Comparison of ENCODE assay signal across 13 mouse cellular contexts in the genomic region with DNA sequence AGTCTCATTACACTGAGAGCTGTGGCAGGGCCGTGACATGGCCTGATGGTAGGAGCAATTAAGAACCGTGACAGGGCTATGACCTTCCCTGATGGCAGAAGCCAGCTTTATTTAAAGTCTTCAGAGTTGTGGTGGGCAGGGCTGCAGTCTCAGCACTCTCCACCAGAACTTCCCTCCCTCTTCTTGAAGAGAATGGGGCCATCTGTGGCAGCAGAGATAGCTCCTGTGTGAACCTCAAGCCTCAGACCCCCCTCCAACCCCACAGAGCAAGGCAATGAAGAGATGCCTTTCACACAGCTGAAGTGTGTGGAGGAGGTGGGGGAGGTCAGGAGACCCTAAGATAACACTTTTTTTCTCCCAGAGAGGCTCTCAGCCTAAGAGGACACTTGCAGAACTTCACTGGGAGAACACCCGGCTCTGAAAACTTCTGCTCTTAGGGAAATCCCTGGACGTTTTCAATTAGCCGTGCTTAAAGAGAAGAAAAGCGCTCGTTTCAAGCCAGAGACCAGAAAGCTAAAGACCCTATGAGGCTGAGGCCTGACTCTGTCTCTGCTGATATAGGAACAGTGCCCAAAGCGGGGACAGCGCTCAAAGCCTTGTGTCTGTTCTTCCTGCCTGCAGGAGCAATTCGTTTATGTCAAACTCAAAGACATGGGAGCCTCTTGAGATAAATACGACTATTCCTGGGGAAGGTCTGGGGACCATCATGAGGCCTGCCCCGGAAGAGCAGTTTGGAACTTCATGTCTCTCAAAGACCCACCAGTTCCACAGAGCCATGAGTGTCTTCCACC. TPM values are rescaled to one million over a fixed set of nuclear protein-coding genes. Genes with fewer than 3 reads are reported as not detected.
A peak's percentile ranks its signal among the peaks of the same experiment; 100 is the strongest.
DNase-seq lines count a peak whose midpoint lies in the region; ATAC-seq and TF ChIP-seq lines count a peak whose summit lies in the region.
"Had no signal": no experiment of that assay in that cellular context is flagged by ENCODE, and none has a peak within 500 bp of the region (broad histone marks: within the 10 kb centered on the region; RNA-seq: fewer than 3 reads in every experiment).

No protein-coding gene starts in this region.

- H3K27me3 ChIP-seq in intestine, embryonic 16.5 days (replicated peaks; ENCODE audit: control insufficient read depth, insufficient read depth, low read length): no peaks in the 10 kb centered on the region
- no peaks in the 10 kb centered on the region for H3K27me3 ChIP-seq in small intestine, adult 2 months (ENCODE audit: control insufficient read depth, insufficient read depth, low read length)
- H3K27me3 ChIP-seq: midbrain, embryonic 15.5 days had no signal

- H3K36me3 ChIP-seq in intestine, embryonic 16.5 days (ENCODE audit: control insufficient read depth, insufficient read depth, low read length): no peaks in the 10 kb centered on the region
- no peaks in the 10 kb centered on the region for H3K36me3 ChIP-seq in small intestine, adult 2 months (ENCODE audit: control insufficient read depth, insufficient read depth, low read length)
- H3K36me3 ChIP-seq: hindbrain, embryonic 13.5 days; midbrain, embryonic 15.5 days had no signal

- no peak for TF ChIP-seq CTCF in layer of hippocampus, adult 2 months (conservative IDR thresholded peaks at IDR 0.05)
- TF ChIP-seq CTCF in small intestine, adult 2 months (IDR thresholded peaks at IDR 0.05; ENCODE audit: extremely low read depth, insufficient read length, insufficient replicate concordance, low read depth, low read length): no peak

- peak; percentile 62 for ATAC-seq in common myeloid progenitor, adult 5-6 weeks (replicated peaks; ENCODE audit: low read depth, poor library complexity, severe bottlenecking)
- 0 out of 2 replicates have a peak, but pooled peaks have one; percentile 27 for ATAC-seq in intestine, embryonic 16.5 days
- ATAC-seq: midbrain, embryonic 15.5 days had no signal

- H3K27ac ChIP-seq in layer of hippocampus, adult 2 months: peak overlapping the region; percentile 28; the same call in 1 of the 2 replicates
- peak overlapping the region; percentile 43 for H3K27ac ChIP-seq in intestine, embryonic 16.5 days (ENCODE audit: low read length)
- peak overlapping the region; percentile 68 for H3K27ac ChIP-seq in small intestine, adult 2 months (ENCODE audit: insufficient read depth, low read depth, low read length)
- H3K27ac ChIP-seq: hindbrain, embryonic 13.5 days; midbrain, embryonic 15.5 days had no signal

- H3K4me1 ChIP-seq in intestine, embryonic 16.5 days (ENCODE audit: control insufficient read depth, insufficient read depth, low read length): peaks cover 18% of the 10 kb centered on the region
- peaks cover 8% of the 10 kb centered on the region for H3K4me1 ChIP-seq in small intestine, adult 2 months (ENCODE audit: control insufficient read depth, insufficient read depth, insufficient read length, low read length)
- H3K4me1 ChIP-seq: midbrain, embryonic 15.5 days had no signal

- TF ChIP-seq POLR2A in small intestine, adult 2 months (IDR thresholded peaks at IDR 0.05; ENCODE audit: low read depth, low read length): no peak

- DNase-seq in layer of hippocampus, adult 2 months (ENCODE audit: low spot score in 2 of 2): no peak
- DNase-seq in layer of hippocampus, postnatal 25 days (ENCODE audit: extremely low spot score in 1 of 2, low spot score in 1 of 2): no peak
- DNase-seq in left cerebral cortex, adult 8-10 months (ENCODE audit: low spot score in 2 of 2): no peak
- DNase-seq in urinary bladder, postnatal 25 days (ENCODE audit: low spot score): no peak
- DNase-seq: adrenal gland, postnatal 25 days; cerebellum, postnatal 25 days; left cerebral cortex, postnatal 4 days; right cerebral cortex, postnatal 4 days had no signal

- no peak overlapping the region for H3K4me3 ChIP-seq in layer of hippocampus, adult 2 months
- no peak overlapping the region for H3K4me3 ChIP-seq in intestine, embryonic 16.5 days (ENCODE audit: low read length)
- H3K4me3 ChIP-seq in small intestine, adult 2 months (ENCODE audit: low read depth, low read length): no peak overlapping the region
- H3K4me3 ChIP-seq: hindbrain, embryonic 13.5 days; midbrain, embryonic 15.5 days had no signal

- H3K9me3 ChIP-seq in intestine, embryonic 16.5 days (ENCODE audit: control insufficient read depth, low read length): no peaks in the 10 kb centered on the region
- H3K9me3 ChIP-seq: hindbrain, embryonic 13.5 days; midbrain, embryonic 15.5 days had no signal

- H3K9ac ChIP-seq in intestine, embryonic 16.5 days (ENCODE audit: low read depth, low read length): no peak overlapping the region
- H3K9ac ChIP-seq: hindbrain, embryonic 13.5 days; midbrain, embryonic 15.5 days had no signal

- 38% methylated on average over 12 of the region's 12 CpGs for WGBS in intestine, embryonic 16.5 days
- WGBS in small intestine, adult 2 months: 66% methylated on average over 12 of the region's 12 CpGs

- no peak overlapping the region for H3K4me2 ChIP-seq in intestine, embryonic 16.5 days (ENCODE audit: low read depth, low read length)
- H3K4me2 ChIP-seq: hindbrain, embryonic 13.5 days; midbrain, embryonic 15.5 days had no signal

RNA-seq across cellular contexts. Expression of gene Rgs10, which starts 27.1 kb away (rescaled TPM):
- total RNA-seq in layer of hippocampus, adult 2 months (2021): 10 to 100 TPM; 43.4 to 44.1 TPM
- 10 to 100 TPM; 42.3 to 48.8 TPM for total RNA-seq in layer of hippocampus, postnatal 25 days (2021)
- total RNA-seq in common myeloid progenitor, adult 5-6 weeks (2017): 92.0 and 99.6 TPM in 2 replicates
- 28.1 and 30.3 TPM in 2 replicates for polyA plus RNA-seq in intestine, embryonic 16.5 days (2015; fragmentation: Nextera tagmentation; extraction: Ambion mirVana)
- polyA plus RNA-seq in small intestine, adult 2 months (2012; rRNA removed): 3.4 and 9.0 TPM in 2 replicates
- total RNA-seq in left cerebral cortex, adult 8-10 months (2022): 10 to 100 TPM; 50.1 to 65.5 (median 59.0) TPM
